Mouse (Mus musculus) liver, adult 2 months (tissue): ENCODE measurements around the gene Sct. TPM values are rescaled to one million over a fixed set of nuclear protein-coding genes. Genes with fewer than 3 reads are reported as not detected.
"Not testable (repeated sequence)": the region's sequence is repeated elsewhere in the genome, so short reads cannot be mapped to it uniquely, and the experiment has no call there.

Experiments used
- DNase-seq: peaks from one replicate; pipeline ENCODE4 v3.0.0-alpha.2; 2011; ENCODE audit warnings: low read depth, low spot score; ENCODE audit errors: extremely low read depth
- H3K27ac ChIP-seq: fragments of 200-500 bp; replicated peaks from 2 replicates; pipeline ENCODE4 v1.5.1; 2012; ENCODE audit warnings: low read depth, mild to moderate bottlenecking, control low read depth, inconsistent platforms, low read length; ENCODE audit not compliant: insufficient read depth
- H3K27me3 ChIP-seq: fragments of 200-500 bp; 2 replicates; pipeline ENCODE4 v1.6.1; 2012; ENCODE audit warnings: mild to moderate bottlenecking, moderate library complexity, low read length, inconsistent platforms; ENCODE audit not compliant: control insufficient read depth, insufficient read depth
- H3K36me3 ChIP-seq: fragments of 200-500 bp; 2 replicates; pipeline ENCODE4 v1.6.1; 2012; ENCODE audit warnings: low read length, inconsistent platforms; ENCODE audit not compliant: control insufficient read depth, insufficient read depth
- H3K4me1 ChIP-seq: fragments of 200-500 bp; 2 replicates; pipeline ENCODE4 v1.6.1; 2011; ENCODE audit warnings: low read length; ENCODE audit not compliant: control insufficient read depth, insufficient read depth
- H3K4me3 ChIP-seq: fragments of 200-500 bp; 2 replicates; pipeline ENCODE4 v1.5.1; 2011; ENCODE audit warnings: low read depth, mild to moderate bottlenecking, control low read depth, low read length, moderate library complexity; ENCODE audit not compliant: insufficient read depth
- H3K79me2 ChIP-seq: fragments of 200-500 bp; 2 replicates; pipeline ENCODE4 v1.6.1; 2012; ENCODE audit warnings: inconsistent platforms, mild to moderate bottlenecking, low read length, moderate library complexity; ENCODE audit not compliant: control insufficient read depth, insufficient read depth
- H3K9ac ChIP-seq: fragments of 200-500 bp; 2 replicates; pipeline ENCODE4 v1.6.1; 2012; ENCODE audit warnings: low read depth, mild to moderate bottlenecking, control low read depth, inconsistent platforms, low read length
- CTCF ChIP-seq: fragments of 200-500 bp; IDR thresholded peaks from 2 replicates; pipeline ENCODE4 v1.5.1; 2011; ENCODE audit warnings: low read depth, low read length, control low read depth
- POLR2A ChIP-seq: fragments of 200-500 bp; IDR thresholded peaks from 2 replicates; pipeline ENCODE4 v1.6.1; 2011; ENCODE audit warnings: low read length, control low read depth; ENCODE audit not compliant: insufficient read depth; ENCODE audit errors: extremely low read depth
- WGBS: fragments of 180-500 bp; shearing (Covaris S2); methylation state at CpG from one replicate; pipeline ENCODE4 v1.1.7; 2018; 5-methylcytosine and 5-hydroxymethylcytosine counted together
- polyA plus RNA-seq: library from polyadenylated mRNA; depleted of rRNA; stranded (reverse); fragments of >200 nt; gene quantifications from 2 replicates; pipeline ENCODE4 v1.2.3, GENCODE M21; 2012
- total RNA-seq: library from RNA; depleted of rRNA; stranded (reverse); fragments of >200 nt; gene quantifications from 2 replicates; pipeline ENCODE4 v1.2.3, GENCODE M21; 2014

The Sct gene
- total and polyA plus RNA-seq, 2 experiments, result not detected

GRCm38 (mm10) chr7:141264041-141264700 lies 14.8 kb downstream of the Sct start:
- Histone ChIP-seq H3K27ac (no peak overlapping the region), H3K36me3 (peaks cover 12% of the 10 kb centered on the region; the same call in 1 of the 2 replicates), H3K79me2 (no peaks in the 10 kb centered on the region), H3K4me1 (peaks cover 12% of the 10 kb centered on the region; the same call in 1 of the 2 replicates), H3K27me3 (no peaks in the 10 kb centered on the region), H3K4me3 (no peak overlapping the region), H3K9ac (no peak overlapping the region)
- TF ChIP-seq CTCF (no peak), POLR2A (no peak)
- WGBS, result 87% methylated on average over 11 of the region's 11 CpGs
- no peak for DNase-seq

- Histone ChIP-seq H3K79me2 (no peaks in the 10 kb centered on the region), H3K4me3 (no peak overlapping the region), H3K27me3 (no peaks in the 10 kb centered on the region), H3K27ac (no peak overlapping the region), H3K36me3 (peaks cover 15% of the 10 kb centered on the region; the same call in 1 of the 2 replicates), H3K4me1 (peaks cover 12% of the 10 kb centered on the region; the same call in 1 of the 2 replicates), H3K9ac (no peak overlapping the region)
- TF ChIP-seq POLR2A (no peak), CTCF (no peak)
- 93% methylated on average over 13 of the region's 13 CpGs for WGBS
- DNase-seq, result no peak
These were observed 15.3 kb downstream of the Sct start for GRCm38 (mm10) chr7:141263640-141264039.

- Histone ChIP-seq H3K79me2 (no peaks in the 10 kb centered on the region), H3K27ac (no peak overlapping the region), H3K27me3 (no peaks in the 10 kb centered on the region), H3K4me3 (no peak overlapping the region), H3K9ac (no peak overlapping the region), H3K36me3 (peaks cover 21% of the 10 kb centered on the region; the same call in 1 of the 2 replicates), H3K4me1 (peaks cover 10% of the 10 kb centered on the region; the same call in 1 of the 2 replicates)
- no peak for DNase-seq
- 60% methylated on average over 3 of the region's 3 CpGs for WGBS
- TF ChIP-seq CTCF (no peak), POLR2A (no peak)
These were observed 17.5 kb downstream of the Sct start for GRCm38 (mm10) chr7:141261480-141261879.

DNA sequence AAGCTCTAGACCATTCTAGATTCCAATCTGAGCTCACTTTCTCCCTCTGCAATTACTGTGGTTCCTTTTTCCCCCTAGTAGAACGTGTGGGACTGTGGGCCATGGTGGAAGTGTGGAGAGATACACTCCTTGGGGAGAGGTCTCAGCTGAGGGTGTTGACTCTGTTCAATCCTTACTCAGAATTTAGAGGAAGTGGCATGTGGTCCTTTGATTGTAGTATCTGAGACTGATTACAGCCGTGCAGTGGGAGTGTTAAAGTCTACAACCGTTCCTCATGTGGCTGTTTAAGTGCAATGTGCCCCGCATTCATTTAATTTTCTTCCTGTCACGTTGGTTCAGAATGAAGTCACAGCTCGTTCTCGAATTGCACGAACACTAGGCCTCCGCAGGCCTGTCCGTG lies 22.8 kb downstream of the Sct start:
- H3K4me3 ChIP-seq, result no peak overlapping the region
- no peak overlapping the region for H3K9ac ChIP-seq
- DNase-seq, result no peak
- peaks cover 44% of the 10 kb centered on the region for H3K36me3 ChIP-seq
- H3K79me2 ChIP-seq, result no peaks in the 10 kb centered on the region
- 92% methylated on average over 10 of the region's 10 CpGs for WGBS
- no peak for TF ChIP-seq CTCF
- no peak for TF ChIP-seq POLR2A
- H3K27ac ChIP-seq, result no peak overlapping the region
- H3K4me1 ChIP-seq, result no peaks in the 10 kb centered on the region
- H3K27me3 ChIP-seq, result no peaks in the 10 kb centered on the region

DNA sequence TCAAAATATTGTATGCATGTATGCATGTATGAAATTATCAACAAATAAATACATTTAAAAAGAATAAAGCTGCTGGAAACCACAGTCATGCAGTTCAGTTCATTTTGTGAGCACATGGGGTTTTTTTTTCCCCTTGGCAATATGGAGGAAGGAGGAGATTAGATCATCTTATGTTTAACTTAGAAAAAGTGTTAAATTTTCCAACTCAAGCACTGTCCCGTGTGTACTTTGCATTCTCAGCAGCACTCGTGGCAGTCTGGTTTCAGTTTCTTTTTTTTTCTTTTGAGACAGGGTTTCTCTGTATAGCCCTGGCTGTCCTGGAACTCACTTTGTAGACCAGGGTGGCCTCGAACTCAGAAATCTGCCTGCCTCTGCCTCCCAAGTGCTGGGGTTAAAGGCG lies 28.4 kb downstream of the Sct start:
- not testable (repeated sequence) for H3K4me1 ChIP-seq, H3K27ac ChIP-seq, H3K27me3 ChIP-seq, H3K9ac ChIP-seq, DNase-seq, H3K79me2 ChIP-seq, H3K4me3 ChIP-seq
- peaks cover 54% of the 10 kb centered on the region for H3K36me3 ChIP-seq
- WGBS, result 83% methylated on average over 4 of the region's 4 CpGs

GRCm38 (mm10) chr7:141231551-141231950 lies 47.4 kb downstream of the Sct start:
- no peak for DNase-seq

More at GRCm38 (mm10) chr7:141231551-141231950, 47.4 kb downstream of the Sct start:
- TF ChIP-seq CTCF (no peak), POLR2A (no peak)
- H3K36me3 ChIP-seq, result peaks cover 31% of the 10 kb centered on the region
- peaks cover 25% of the 10 kb centered on the region for H3K79me2 ChIP-seq
- H3K4me3 ChIP-seq, result no peak overlapping the region
- 90% methylated on average over 8 of the region's 10 CpGs for WGBS
- H3K27me3 ChIP-seq, result no peaks in the 10 kb centered on the region
- H3K9ac ChIP-seq, result no peak overlapping the region
- no peak overlapping the region for H3K27ac ChIP-seq
- H3K4me1 ChIP-seq, result peaks cover 11% of the 10 kb centered on the region; the same call in 1 of the 2 replicates
